Mouse (Mus musculus) MEL (cell line): Measurements from ENCODE around the gene Adgrv1.

Experiments
- CHD1 ChIP-seq: IDR thresholded peaks from 2 replicates; pipeline ENCODE4 v1.6.1; 2012; ENCODE audit warnings: low read depth, mild to moderate bottlenecking, inconsistent platforms, low read length, improper control_type of control experiment
- GABPA ChIP-seq: IDR thresholded peaks from 2 replicates; pipeline ENCODE4 v1.6.1; 2012; ENCODE audit warnings: low read depth, mild to moderate bottlenecking, inconsistent platforms, low read length, improper control_type of control experiment, moderate library complexity
- GATA1 ChIP-seq: IDR thresholded peaks from 2 replicates; pipeline ENCODE4 v1.6.1; 2011; ENCODE audit warnings: low read depth, low read length, improper control_type of control experiment
- KAT2A ChIP-seq: conservative IDR thresholded peaks from 2 replicates; pipeline ENCODE4 v1.6.1; 2012; ENCODE audit warnings: low read depth, low read length, improper control_type of control experiment, inconsistent platforms
- POLR2AphosphoS2 ChIP-seq: IDR thresholded peaks from 2 replicates; pipeline ENCODE4 v1.6.1; 2011; ENCODE audit warnings: low read length, improper control_type of control experiment
- USF1 ChIP-seq: IDR thresholded peaks from 2 replicates; pipeline ENCODE4 v1.6.1; 2014; ENCODE audit warnings: low read depth, mild to moderate bottlenecking, inconsistent platforms, low read length, improper control_type of control experiment, moderate library complexity
- ZC3H11A ChIP-seq: IDR thresholded peaks from 2 replicates; pipeline ENCODE4 v1.6.1; 2012; ENCODE audit warnings: low read depth, mild to moderate bottlenecking, inconsistent platforms, low read length, improper control_type of control experiment

DNA sequence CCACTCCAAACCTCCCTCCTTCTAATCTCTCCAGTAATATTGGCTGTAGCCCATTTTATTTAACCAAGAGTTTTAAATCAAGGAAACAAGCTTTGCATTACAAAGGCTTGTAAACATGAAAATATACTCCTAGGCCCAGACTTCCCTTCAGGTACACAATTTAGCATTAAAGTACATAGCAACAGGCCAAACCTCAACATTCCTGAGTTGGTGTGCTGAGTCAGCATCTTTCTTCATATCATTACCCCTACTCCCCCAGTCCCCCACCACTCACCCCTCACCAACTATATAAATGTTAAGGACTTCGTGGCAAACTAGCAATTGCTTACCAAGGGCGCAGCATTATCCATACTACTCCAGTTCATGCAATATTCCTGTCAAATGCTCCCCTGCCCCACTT, 510.7 kb downstream of the Adgrv1 start:
- TF ChIP-seq CHD1 (no peak), USF1 (no peak), ZC3H11A (no peak), GABPA (no peak), KAT2A (no peak), GATA1 (no peak), POLR2AphosphoS2 (no peak)
